Comparison of ENCODE assay signal across 28 mouse cellular contexts in the genomic region with DNA sequence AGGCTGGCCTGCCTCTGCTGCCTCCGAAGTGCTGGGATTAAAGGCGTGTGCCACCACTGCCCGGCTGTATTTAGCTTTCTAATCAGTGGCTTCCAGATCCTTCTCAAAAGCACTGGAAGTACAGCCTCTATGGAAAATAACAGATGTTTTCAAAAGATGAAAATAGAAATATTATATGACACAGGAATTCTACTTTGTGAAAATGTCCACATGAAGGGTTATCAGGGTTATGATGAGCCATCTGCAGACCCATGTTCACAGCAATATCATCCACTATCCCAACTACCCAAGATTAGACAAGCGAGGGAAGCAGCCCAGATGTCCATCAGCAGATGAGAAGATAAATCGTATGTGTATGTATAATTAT. TPM values are rescaled to one million over a fixed set of nuclear protein-coding genes. Genes with fewer than 3 reads are reported as not detected.
DNase-seq lines count a peak whose midpoint lies in the region; ATAC-seq and TF ChIP-seq lines count a peak whose summit lies in the region.
"Had no signal": no experiment of that assay in that cellular context is flagged by ENCODE, and none has a peak within 500 bp of the region (broad histone marks: within the 10 kb centered on the region; RNA-seq: fewer than 3 reads in every experiment).

No protein-coding gene starts in this region.

- no peaks in the 10 kb centered on the region for H3K36me3 ChIP-seq in liver, embryonic 13.5 days
- peaks cover 0 to 38% of the 10 kb centered on the region in 2 experiments; a peak in 2 of 4 replicates for H3K36me3 ChIP-seq in MEL (ENCODE audit: control insufficient read depth in 1 of 2, insufficient read depth in 2 of 2, low read length in 2 of 2)
- no peaks in the 10 kb centered on the region for H3K36me3 ChIP-seq in liver, embryonic 14.5 days (replicated peaks; ENCODE audit: control insufficient read depth, insufficient read depth, low read depth)
- H3K36me3 ChIP-seq in liver, embryonic 16.5 days (ENCODE audit: control insufficient read depth, insufficient read depth) = no peaks in the 10 kb centered on the region
- H3K36me3 ChIP-seq: embryonic facial prominence, embryonic 13.5 days; embryonic facial prominence, embryonic 15.5 days; forebrain, embryonic 10.5 days; forebrain, embryonic 12.5 days had no signal

- no peaks in the 10 kb centered on the region for H3K27me3 ChIP-seq in liver, embryonic 13.5 days
- H3K27me3 ChIP-seq in MEL (ENCODE audit: control insufficient read depth in 1 of 2, insufficient read depth in 2 of 2, low read length in 2 of 2) = no peaks in the 10 kb centered on the region
- no peaks in the 10 kb centered on the region for H3K27me3 ChIP-seq in liver, embryonic 14.5 days (ENCODE audit: control insufficient read depth, insufficient read depth, low read length)
- H3K27me3 ChIP-seq in liver, embryonic 16.5 days (ENCODE audit: control insufficient read depth, insufficient read depth, low read depth, low read length) = no peaks in the 10 kb centered on the region
- H3K27me3 ChIP-seq: embryonic facial prominence, embryonic 13.5 days; embryonic facial prominence, embryonic 15.5 days; Patski had no signal

- no peak overlapping the region for H3K4me3 ChIP-seq in liver, embryonic 13.5 days (replicated peaks)
- peak overlapping the region; percentile 4 to 33 for H3K4me3 ChIP-seq in MEL (ENCODE audit: control insufficient read depth in 1 of 2, insufficient read depth in 1 of 2, low read depth in 2 of 2, low read length in 2 of 2)
- no peak overlapping the region for H3K4me3 ChIP-seq in liver, embryonic 14.5 days (ENCODE audit: insufficient read depth in 1 of 2, low read depth in 2 of 2, low read length in 2 of 2)
- no peak overlapping the region for H3K4me3 ChIP-seq in liver, embryonic 16.5 days (ENCODE audit: low read depth, low read length)
- H3K4me3 ChIP-seq: embryonic facial prominence, embryonic 13.5 days; embryonic facial prominence, embryonic 15.5 days; erythroblast, embryonic 14.5 days; forebrain, embryonic 10.5 days; forebrain, embryonic 12.5 days had no signal

- H3K27ac ChIP-seq in liver, embryonic 13.5 days = no peak overlapping the region
- no peak overlapping the region for H3K27ac ChIP-seq in MEL (ENCODE audit: control insufficient read depth, low read depth, low read length)
- H3K27ac ChIP-seq in liver, embryonic 14.5 days = no peak overlapping the region
- no peak overlapping the region for H3K27ac ChIP-seq in liver, embryonic 16.5 days (ENCODE audit: low read length)
- H3K27ac ChIP-seq: embryonic facial prominence, embryonic 13.5 days; embryonic facial prominence, embryonic 15.5 days; forebrain, embryonic 10.5 days; forebrain, embryonic 12.5 days had no signal

- no peaks in the 10 kb centered on the region; the same call in 1 of the 2 replicates for H3K79me2 ChIP-seq in MEL (ENCODE audit: control insufficient read depth, insufficient read depth, low read length, poor library complexity)

- no peak overlapping the region for H3K4me2 ChIP-seq in liver, embryonic 13.5 days
- no peak overlapping the region for H3K4me2 ChIP-seq in liver, embryonic 14.5 days (ENCODE audit: low read depth)
- no peak overlapping the region for H3K4me2 ChIP-seq in liver, embryonic 16.5 days (ENCODE audit: low read depth, low read length)
- H3K4me2 ChIP-seq: embryonic facial prominence, embryonic 13.5 days; embryonic facial prominence, embryonic 15.5 days; forebrain, embryonic 12.5 days had no signal

- peak; percentile 61 for ATAC-seq in liver, embryonic 13.5 days (ENCODE audit: low read depth)
- ATAC-seq in liver, embryonic 14.5 days (ENCODE audit: insufficient read depth) = peak; percentile 64; the same call in 1 of the 2 replicates
- ATAC-seq in liver, embryonic 16.5 days (ENCODE audit: low read depth) = peak; percentile 52
- ATAC-seq: activated CD4-positive, CD25-positive, alpha-beta regulatory T cell, adult 4 months; forebrain, embryonic 14.5 days; forebrain, embryonic 16.5 days; Patski had no signal

- peak in 1 of 2 experiments; percentile 20; a peak in 1 of 4 replicates for TF ChIP-seq EP300 in MEL (IDR thresholded peaks at IDR 0.05; ENCODE audit: low read depth in 1 of 2, low read length in 2 of 2)
- TF ChIP-seq EP300 in liver, embryonic 14.5 days (IDR thresholded peaks at IDR 0.05; ENCODE audit: low read depth) = peak; percentile 51

- TF ChIP-seq CTCF in MEL (IDR thresholded peaks at IDR 0.05 in 2 of 3, conservative IDR thresholded peaks at IDR 0.05 in 1 of 3; ENCODE audit: control insufficient read depth in 1 of 3, insufficient read depth in 1 of 3, low read depth in 2 of 3, low read length in 3 of 3, poor library complexity in 1 of 3, severe bottlenecking in 1 of 3) = no peak
- TF ChIP-seq CTCF in liver, embryonic 14.5 days (IDR thresholded peaks at IDR 0.05; ENCODE audit: low read depth) = no peak

- no peak for DNase-seq in liver, embryonic 13.5 days
- DNase-seq in liver (no peak), MEL (ENCODE audit: low read depth, low spot score) (peak; percentile 47)
- no peak for DNase-seq in liver, embryonic 14.5 days (ENCODE audit: low read depth in 3 of 3, low spot score in 3 of 3)
- no peak for DNase-seq in right cerebral cortex, postnatal 4 days
- no peak for DNase-seq in urinary bladder, postnatal 36 days (ENCODE audit: low spot score in 2 of 2)
- DNase-seq in cerebellum, postnatal 4 days (ENCODE audit: low spot score in 2 of 2) = no peak
- DNase-seq: adrenal gland, adult 8-10 months; adrenal gland, postnatal 14 days; adrenal gland, postnatal 36 days; cerebellum, adult 11-12 months; cerebellum, adult 2 months; cerebellum, adult 9-10 months; cerebellum, postnatal 10 days; cerebellum, postnatal 25 days; embryo, embryonic 11 days had no signal

- TF ChIP-seq RAD21 in MEL (IDR thresholded peaks at IDR 0.05; ENCODE audit: low read depth, low read length) = no peak

- no peak overlapping the region for H3K9ac ChIP-seq in liver, embryonic 13.5 days
- no peak overlapping the region for H3K9ac ChIP-seq in MEL (ENCODE audit: control insufficient read depth, low read depth, low read length, poor library complexity, severe bottlenecking)
- no peak overlapping the region for H3K9ac ChIP-seq in liver, embryonic 14.5 days (replicated peaks)
- H3K9ac ChIP-seq in liver, embryonic 16.5 days (ENCODE audit: low read depth, low read length) = no peak overlapping the region
- H3K9ac ChIP-seq: embryonic facial prominence, embryonic 13.5 days; embryonic facial prominence, embryonic 15.5 days; forebrain, embryonic 12.5 days had no signal

- no peaks in the 10 kb centered on the region for H3K9me3 ChIP-seq in liver, embryonic 13.5 days (replicated peaks)
- H3K9me3 ChIP-seq in MEL (replicated peaks; ENCODE audit: insufficient read depth, low read length) = no peaks in the 10 kb centered on the region
- H3K9me3 ChIP-seq in liver, embryonic 14.5 days (ENCODE audit: control insufficient read depth, low read length) = no peaks in the 10 kb centered on the region
- H3K9me3 ChIP-seq in liver, embryonic 16.5 days (replicated peaks; ENCODE audit: control insufficient read depth, low read length) = no peaks in the 10 kb centered on the region
- H3K9me3 ChIP-seq: embryonic facial prominence, embryonic 13.5 days; embryonic facial prominence, embryonic 15.5 days; forebrain, embryonic 10.5 days; forebrain, embryonic 12.5 days had no signal

- H3K4me1 ChIP-seq in liver, embryonic 13.5 days (replicated peaks) = peaks cover 74% of the 10 kb centered on the region
- H3K4me1 ChIP-seq in MEL (ENCODE audit: control insufficient read depth in 1 of 2, insufficient read depth in 2 of 2, low read length in 2 of 2) = peaks cover 11 to 33% of the 10 kb centered on the region in 2 experiments
- H3K4me1 ChIP-seq in liver, embryonic 14.5 days (replicated peaks; ENCODE audit: control insufficient read depth in 2 of 2, insufficient read depth in 2 of 2, low read length in 1 of 2) = peaks cover 25 to 38% of the 10 kb centered on the region in 2 experiments
- H3K4me1 ChIP-seq in liver, embryonic 16.5 days (ENCODE audit: control insufficient read depth, low read depth, low read length) = peaks cover 18% of the 10 kb centered on the region

- TF ChIP-seq POLR2A in MEL (IDR thresholded peaks at IDR 0.05; ENCODE audit: control insufficient read depth in 1 of 2, insufficient read depth in 1 of 2, low read depth in 1 of 2, low read length in 2 of 2, poor library complexity in 1 of 2) = no peak; a peak in 1 of 4 replicates

- WGBS in liver, embryonic 13.5 days (ENCODE audit: insufficient replicate concordance) = 35% methylated on average over 5 of the region's 5 CpGs
- WGBS in liver, embryonic 14.5 days (ENCODE audit: insufficient replicate concordance) = 29% methylated on average over 5 of the region's 5 CpGs
- 32% methylated on average over 5 of the region's 5 CpGs for WGBS in liver, embryonic 16.5 days (ENCODE audit: insufficient replicate concordance)

RNA-seq across cellular contexts. Expression of a gene that starts 17.1 kb away (rescaled TPM):
- polyA plus RNA-seq in liver, embryonic 13.5 days (2015; fragmentation: Nextera tagmentation; extraction: Ambion mirVana) = 0.08 and 0.16 TPM in 2 replicates
- total RNA-seq in MEL (2012; rRNA removed) = 0.04 and 0.07 TPM in 2 replicates
- polyA plus RNA-seq in MEL (2012; ENCODE audit: insufficient read depth in 1 of 2, insufficient read length in 2 of 2, low read depth in 1 of 2, low replicate concordance in 2 of 2, missing spikeins in 1 of 2) = under 1 TPM in 1 of 2 experiments, not detected in 1; 0.38 TPM
- polyA plus RNA-seq in liver, embryonic 14.5 days (2012; rRNA removed) = 0.12 and 0.35 TPM in 2 replicates
- 0.15 and 0.18 TPM in 2 replicates for polyA plus RNA-seq in liver, embryonic 14.5 days (2014; fragmentation: Nextera tagmentation; extraction: Ambion mirVana)
- 0.21 and 0.27 TPM in 2 replicates for polyA plus RNA-seq in liver, embryonic 16.5 days (2015; fragmentation: Nextera tagmentation; extraction: Ambion mirVana)
- polyA plus RNA-seq: erythroblast, embryonic 14.5 days had no signal

RNA-seq across cellular contexts. Expression of a gene that starts 20.0 kb away (rescaled TPM):
- polyA plus RNA-seq in liver, embryonic 13.5 days (2015; fragmentation: Nextera tagmentation; extraction: Ambion mirVana) = 38.1 and 41.2 TPM in 2 replicates
- 20.1 and 24.8 TPM in 2 replicates for total RNA-seq in MEL (2012; rRNA removed)
- polyA plus RNA-seq in MEL (2012; ENCODE audit: insufficient read depth in 1 of 2, insufficient read length in 2 of 2, low read depth in 1 of 2, low replicate concordance in 2 of 2, missing spikeins in 1 of 2) = 10 to 100 TPM in 1 of 2 experiments, not detected in 1; 86.7 TPM
- polyA plus RNA-seq in liver, embryonic 14.5 days (2012; rRNA removed) = 12.4 and 15.2 TPM in 2 replicates
- 23.7 and 29.9 TPM in 2 replicates for polyA plus RNA-seq in liver, embryonic 14.5 days (2014; fragmentation: Nextera tagmentation; extraction: Ambion mirVana)
- 28.8 and 31.0 TPM in 2 replicates for polyA plus RNA-seq in liver, embryonic 16.5 days (2015; fragmentation: Nextera tagmentation; extraction: Ambion mirVana)

RNA-seq across cellular contexts. Expression of a gene that starts 39.5 kb away (rescaled TPM):
- 8.4 and 9.2 TPM in 2 replicates for polyA plus RNA-seq in liver, embryonic 13.5 days (2015; fragmentation: Nextera tagmentation; extraction: Ambion mirVana)
- not detected in 2 replicates for total RNA-seq in MEL (2012; rRNA removed)
- polyA plus RNA-seq in MEL (2012; ENCODE audit: insufficient read depth in 1 of 2, insufficient read length in 2 of 2, low read depth in 1 of 2, low replicate concordance in 2 of 2, missing spikeins in 1 of 2) = under 1 TPM in 1 of 2 experiments, not detected in 1; 0.04 TPM
- 13.8 and 15.0 TPM in 2 replicates for polyA plus RNA-seq in liver, embryonic 14.5 days (2012; rRNA removed)
- 15.5 and 18.9 TPM in 2 replicates for polyA plus RNA-seq in liver, embryonic 14.5 days (2014; fragmentation: Nextera tagmentation; extraction: Ambion mirVana)
- 34.8 and 40.4 TPM in 2 replicates for polyA plus RNA-seq in liver, embryonic 16.5 days (2015; fragmentation: Nextera tagmentation; extraction: Ambion mirVana)
- total RNA-seq: common myeloid progenitor, adult 5-6 weeks had no signal
- polyA plus RNA-seq: activated CD4-positive, CD25-positive, alpha-beta regulatory T cell, adult 4 months; embryonic facial prominence, embryonic 11.5 days; erythroblast, embryonic 14.5 days; forebrain, embryonic 10.5 days had no signal

RNA-seq across cellular contexts. Expression of a gene that starts 50.0 kb away (rescaled TPM):
- polyA plus RNA-seq in liver, embryonic 13.5 days (2015; fragmentation: Nextera tagmentation; extraction: Ambion mirVana) = 18.1 and 18.9 TPM in 2 replicates
- 36.4 and 38.0 TPM in 2 replicates for total RNA-seq in MEL (2012; rRNA removed)
- polyA plus RNA-seq in MEL (2012; ENCODE audit: insufficient read depth in 1 of 2, insufficient read length in 2 of 2, low read depth in 1 of 2, low replicate concordance in 2 of 2, missing spikeins in 1 of 2) = 10 to 100 TPM in 1 of 2 experiments, not detected in 1; 40.4 TPM
- polyA plus RNA-seq in liver, embryonic 14.5 days (2012; rRNA removed) = 4.1 and 5.6 TPM in 2 replicates
- polyA plus RNA-seq in liver, embryonic 14.5 days (2014; fragmentation: Nextera tagmentation; extraction: Ambion mirVana) = 7.2 and 9.4 TPM in 2 replicates
- 10.6 and 11.2 TPM in 2 replicates for polyA plus RNA-seq in liver, embryonic 16.5 days (2015; fragmentation: Nextera tagmentation; extraction: Ambion mirVana)

Comparison
In these comparisons a context has a peak if more than half of its experiments do, and no peak if none do; other contexts are left out.
1. H3K4me3 ChIP-seq: peak in MEL (2 of 2); none in liver, embryonic 13.5 days (single experiment), liver, embryonic 14.5 days (0 of 2) and liver, embryonic 16.5 days (single experiment).
2. Peak in every context shown above with its lines, with median percentiles within 50 percentile points of each other: ATAC-seq.